Mouse (Mus musculus) adrenal gland, adult 2 months (tissue): Measurements from ENCODE around the gene Ren1. TPM values are rescaled to one million over a fixed set of nuclear protein-coding genes. Genes with fewer than 3 reads are reported as not detected.

Source experiments
- DNase-seq: peaks from one replicate; pipeline ENCODE4 v3.0.0; 2021
- polyA plus RNA-seq: library from polyadenylated mRNA; depleted of rRNA; stranded (reverse); fragments of >200 nt; gene quantifications from 2 replicates; pipeline ENCODE4 v1.2.3, GENCODE M21; 2012
- total RNA-seq, 2 experiments: library from RNA; stranded (reverse); gene quantifications; 2 replicates each; pipeline ENCODE4 v1.2.3; 2021

The Ren1 gene
- total and polyA plus RNA-seq, 3 experiments = 4.4 to 9.2 (median 5.5) TPM

DNA sequence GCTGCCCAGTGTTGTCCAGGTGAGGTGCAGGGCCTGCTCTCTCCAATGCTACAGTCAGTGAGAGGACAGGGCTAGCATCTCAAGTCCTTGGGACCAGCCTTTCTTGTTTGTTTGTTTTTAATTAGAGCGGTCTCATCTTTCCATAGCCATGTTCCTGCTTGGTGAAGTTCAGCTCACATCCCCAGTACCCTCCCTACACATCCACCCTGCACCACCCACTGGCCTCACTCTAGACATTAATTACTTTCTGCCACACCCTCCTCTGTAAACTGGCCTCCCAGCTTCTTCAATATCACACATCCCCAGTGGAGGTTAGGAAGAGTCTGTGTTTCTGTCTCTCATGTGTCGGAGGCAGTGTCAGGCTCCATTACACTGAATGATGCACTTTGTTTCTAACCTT, 6.0 kb upstream of the Ren1 start:
- DNase-seq = no peak

DNA sequence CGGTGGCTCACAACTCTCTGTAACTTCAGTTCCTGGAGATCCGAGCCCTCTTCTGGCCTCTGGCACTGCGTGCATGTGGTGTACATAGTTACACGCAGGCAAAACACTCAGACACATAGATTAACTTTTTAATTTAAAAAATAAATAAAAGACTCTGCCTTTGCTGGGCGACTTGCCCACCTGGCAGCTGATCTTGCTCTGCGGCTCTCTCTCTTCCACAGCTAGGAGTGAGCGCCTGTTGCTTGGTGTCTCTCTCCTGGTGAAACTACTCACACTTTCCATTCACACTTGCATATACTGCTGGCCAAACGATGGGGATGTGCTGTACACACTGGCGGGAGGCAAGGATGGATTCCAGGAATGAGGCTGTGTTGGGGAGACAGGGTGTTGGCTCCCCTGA, 3.8 kb upstream of the Ren1 start:
- no peak for DNase-seq

GRCm38 (mm10) chr1:133347226-133347625, 3.1 kb upstream of the Ren1 start:
- DNase-seq = no peak

GRCm38 (mm10) chr1:133347693-133348520, 2.4 kb upstream of the Ren1 start:
- DNase-seq = peak; percentile 73

DNA sequence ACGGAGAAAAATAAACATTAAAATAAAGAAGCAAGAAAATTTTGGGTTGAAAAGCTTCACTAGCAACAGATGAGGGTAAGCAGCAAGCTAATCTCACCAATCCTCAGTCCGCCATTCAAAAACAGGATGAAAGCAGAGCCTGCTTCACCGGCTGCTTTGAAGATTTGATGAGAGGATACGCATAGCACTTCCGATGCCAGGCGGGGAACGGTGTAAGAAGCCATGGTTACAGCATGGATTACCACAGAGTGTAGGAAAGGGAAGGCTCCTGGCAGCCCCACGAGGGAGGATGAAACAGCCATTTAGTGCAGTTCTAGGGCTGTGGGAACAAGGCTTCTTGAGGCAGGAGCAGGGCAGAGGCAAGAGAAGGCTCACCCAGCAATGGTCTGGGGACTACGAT, 1.5 kb downstream of the Ren1 start:
- DNase-seq = no peak

DNA sequence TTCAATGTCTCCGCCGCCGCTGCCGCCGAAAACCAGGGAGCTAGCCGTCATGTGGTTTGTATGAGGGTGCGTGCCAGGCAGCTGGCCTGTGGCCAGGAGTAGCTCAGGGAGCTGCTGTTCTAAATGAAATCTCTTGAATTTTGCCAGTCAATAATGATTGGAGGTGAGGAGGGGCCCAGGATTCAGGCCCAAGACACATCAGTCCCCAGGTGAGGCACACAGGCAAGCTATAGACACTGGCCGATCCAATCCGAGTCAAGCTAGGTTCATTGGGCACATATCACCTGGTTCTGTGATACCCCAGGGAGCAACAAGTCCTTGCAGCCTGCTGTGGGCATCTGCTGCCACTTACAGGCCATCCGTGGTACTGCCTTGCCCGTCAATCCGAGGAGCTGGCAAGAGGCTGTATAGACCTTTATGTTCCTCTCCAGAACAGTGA, 3.1 kb downstream of the Ren1 start:
- DNase-seq = peak; percentile 90

DNA sequence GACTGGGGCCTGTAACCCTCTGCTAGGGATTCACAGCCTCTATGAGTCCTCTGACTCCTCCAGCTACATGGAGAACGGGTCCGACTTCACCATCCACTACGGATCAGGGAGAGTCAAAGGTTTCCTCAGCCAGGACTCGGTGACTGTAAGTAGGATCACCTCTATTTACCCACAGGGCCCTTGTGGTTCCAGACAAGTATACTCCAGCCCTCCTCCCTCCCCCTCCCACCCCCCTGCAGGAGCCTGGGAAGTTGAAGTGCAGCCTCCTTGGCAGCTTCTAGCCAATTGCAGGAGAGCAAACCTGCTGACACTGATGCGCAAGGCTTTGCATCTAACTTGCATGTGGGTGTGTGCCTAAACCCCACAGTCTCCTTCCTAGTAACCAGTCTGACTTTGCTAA, 5.2 kb downstream of the Ren1 start:
- no peak for DNase-seq

GRCm38 (mm10) chr1:133355912-133356311, 5.6 kb downstream of the Ren1 start:
- no peak for DNase-seq

GRCm38 (mm10) chr1:133356330-133356729, 6.0 kb downstream of the Ren1 start:
- DNase-seq = no peak

- no peak for DNase-seq
These were observed 10.7 kb downstream of the Ren1 start for GRCm38 (mm10) chr1:133361006-133361405.

DNA sequence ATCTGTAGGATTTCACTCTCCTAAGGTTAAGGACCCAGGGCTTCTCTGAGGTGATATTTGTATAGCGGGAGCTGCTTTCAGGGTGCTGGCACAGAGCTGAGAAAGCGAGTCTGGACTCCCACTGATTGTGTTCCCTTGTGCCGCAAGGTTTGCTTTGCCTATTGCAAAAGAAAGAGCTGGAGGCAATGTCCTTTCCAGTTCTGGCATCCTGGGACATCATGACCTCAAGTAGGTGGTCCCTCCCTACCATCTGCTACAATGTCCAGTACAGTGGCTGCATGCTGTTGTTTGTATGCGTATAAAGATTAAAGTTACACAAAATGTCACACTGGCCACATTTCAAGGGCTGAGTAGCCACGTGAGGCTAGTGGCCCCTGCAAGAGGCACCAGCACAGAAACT, 11.8 kb downstream of the Ren1 start:
- no peak for DNase-seq

GRCm38 (mm10) chr1:133363276-133364021, 13.1 kb downstream of the Ren1 start, which contains the start of gene Etnk2:
Gene Etnk2 (plus strand): TSS chr1:133363572.
- DNase-seq = peak; percentile 94

DNA sequence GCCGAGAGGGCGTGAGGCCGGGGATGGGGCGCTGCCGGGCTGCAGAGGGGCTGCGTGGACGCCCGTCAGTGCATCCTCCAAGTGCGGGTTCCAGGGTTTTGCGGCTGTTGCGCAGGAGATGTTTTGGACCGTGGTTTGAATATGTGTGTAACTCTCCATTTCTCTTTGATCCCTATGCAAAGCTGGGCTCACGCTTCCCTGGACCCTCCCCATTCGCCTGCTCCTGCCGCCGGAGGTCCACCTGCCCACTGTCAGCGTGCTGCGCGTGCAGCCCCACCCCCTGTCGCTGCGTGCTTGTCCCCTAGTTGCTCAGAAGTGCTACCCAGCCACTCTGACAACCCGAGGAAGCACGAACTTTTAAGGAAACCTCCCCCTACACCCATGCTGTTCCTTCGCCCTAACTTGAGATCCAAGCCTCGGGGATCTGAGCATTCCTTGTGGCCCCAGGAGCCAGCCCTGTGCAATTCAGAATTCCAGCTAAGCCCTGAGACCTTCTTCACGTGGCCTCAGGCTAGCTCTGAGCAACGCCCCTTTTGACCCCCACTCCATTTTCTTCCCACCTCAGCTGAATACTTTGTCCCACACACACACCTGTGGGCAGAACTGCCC, 13.8 kb downstream of the Ren1 start:
- DNase-seq = no peak

- DNase-seq = peak; percentile 45
These were observed 14.6 kb downstream of the Ren1 start for GRCm38 (mm10) chr1:133364890-133365289.

DNA sequence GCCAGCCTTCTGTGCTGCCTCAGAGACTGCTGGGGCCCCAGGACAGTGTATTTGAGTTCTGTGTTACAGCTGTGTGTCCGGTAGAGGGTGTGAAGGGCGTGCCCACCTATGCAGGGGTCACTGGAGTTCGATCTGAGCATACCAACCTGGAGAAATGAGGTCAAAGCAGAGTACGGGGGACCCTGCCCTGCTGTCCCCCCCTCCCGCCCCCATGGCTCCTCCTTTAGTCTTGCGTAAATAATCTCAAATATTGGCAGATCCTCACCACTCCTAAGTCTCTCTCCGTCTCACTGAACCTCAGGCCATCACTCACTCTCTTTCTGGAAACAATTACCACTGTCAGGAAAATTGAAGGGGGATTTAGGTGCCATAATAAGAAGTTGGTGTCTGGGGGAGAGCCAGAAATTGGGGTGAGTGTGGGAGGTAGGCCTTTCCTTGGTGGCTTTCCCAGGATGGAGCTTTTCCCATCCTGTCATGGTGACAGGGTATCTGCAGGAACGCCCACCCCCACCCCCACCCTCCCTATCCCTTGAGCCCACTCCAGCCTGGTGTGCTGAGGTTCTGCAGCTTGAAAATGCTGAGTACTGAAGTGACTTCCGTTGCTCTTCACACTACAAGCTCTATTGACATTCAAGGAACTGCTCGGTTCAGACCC, 16.8 kb downstream of the Ren1 start:
- no peak for DNase-seq

GRCm38 (mm10) chr1:133367606-133368488, 17.5 kb downstream of the Ren1 start:
- peak; percentile 69 for DNase-seq

DNA sequence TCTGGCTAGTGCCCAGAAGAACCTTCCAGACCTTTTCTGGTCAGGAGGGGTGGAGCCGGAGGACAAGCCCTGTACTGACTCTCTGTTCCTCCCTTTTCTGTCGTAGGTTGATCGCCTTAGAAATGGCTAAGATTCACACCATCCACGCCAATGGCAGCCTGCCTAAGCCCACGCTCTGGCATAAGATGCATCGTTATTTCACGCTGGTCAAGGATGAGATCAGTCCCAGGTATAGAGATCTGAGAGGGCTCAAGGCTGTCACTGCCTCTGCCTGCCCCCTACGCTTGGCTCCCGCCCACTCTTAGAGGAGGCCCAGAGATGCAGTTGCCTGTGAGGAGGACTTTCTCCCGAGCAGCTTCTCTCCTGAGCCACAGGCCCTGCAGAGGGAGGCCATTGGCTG, 18.3 kb downstream of the Ren1 start:
- DNase-seq = peak; percentile 53

DNA sequence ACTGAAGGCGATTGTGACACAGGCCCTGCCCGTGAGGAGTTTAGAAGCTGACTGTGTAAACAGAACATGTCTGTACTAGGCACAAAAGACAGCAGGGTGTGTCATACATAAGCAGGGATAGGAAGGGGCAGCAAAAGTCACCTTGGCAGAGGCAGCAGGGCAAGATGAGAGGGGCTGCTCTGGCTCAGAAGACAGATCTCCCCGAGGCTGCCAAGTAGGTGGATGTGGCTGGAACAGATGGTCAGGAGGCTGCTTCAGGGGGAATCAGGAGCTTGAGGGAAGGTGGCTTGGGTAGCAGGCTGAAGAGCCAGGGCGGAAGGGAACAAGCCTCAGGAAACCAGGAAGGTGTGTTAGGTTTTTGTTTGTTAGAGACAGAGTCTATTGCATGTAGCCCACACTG, 20.0 kb downstream of the Ren1 start:
- no peak for DNase-seq

GRCm38 (mm10) chr1:133371431-133371830, 21.1 kb downstream of the Ren1 start:
- peak; percentile 36 for DNase-seq

DNA sequence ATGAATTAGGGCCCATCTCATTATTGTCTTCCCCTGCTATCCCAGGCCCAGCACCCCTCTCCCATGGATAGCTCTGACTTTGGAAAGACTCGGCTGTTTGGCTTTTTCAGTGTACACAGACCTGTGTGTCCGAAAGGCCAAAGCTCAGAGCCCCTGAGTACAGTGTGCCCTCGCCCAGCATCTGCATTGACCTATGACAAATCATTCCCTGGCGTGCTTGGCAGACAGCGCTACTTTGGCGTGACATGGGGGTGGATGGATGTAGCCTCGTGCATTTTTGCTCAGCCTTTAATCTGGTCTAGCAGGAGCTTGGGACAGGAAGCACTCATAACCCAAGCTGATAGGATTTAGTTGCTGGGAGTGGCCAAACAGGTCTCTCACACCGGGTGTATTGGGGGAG, 21.8 kb downstream of the Ren1 start:
- DNase-seq = peak; percentile 79

DNA sequence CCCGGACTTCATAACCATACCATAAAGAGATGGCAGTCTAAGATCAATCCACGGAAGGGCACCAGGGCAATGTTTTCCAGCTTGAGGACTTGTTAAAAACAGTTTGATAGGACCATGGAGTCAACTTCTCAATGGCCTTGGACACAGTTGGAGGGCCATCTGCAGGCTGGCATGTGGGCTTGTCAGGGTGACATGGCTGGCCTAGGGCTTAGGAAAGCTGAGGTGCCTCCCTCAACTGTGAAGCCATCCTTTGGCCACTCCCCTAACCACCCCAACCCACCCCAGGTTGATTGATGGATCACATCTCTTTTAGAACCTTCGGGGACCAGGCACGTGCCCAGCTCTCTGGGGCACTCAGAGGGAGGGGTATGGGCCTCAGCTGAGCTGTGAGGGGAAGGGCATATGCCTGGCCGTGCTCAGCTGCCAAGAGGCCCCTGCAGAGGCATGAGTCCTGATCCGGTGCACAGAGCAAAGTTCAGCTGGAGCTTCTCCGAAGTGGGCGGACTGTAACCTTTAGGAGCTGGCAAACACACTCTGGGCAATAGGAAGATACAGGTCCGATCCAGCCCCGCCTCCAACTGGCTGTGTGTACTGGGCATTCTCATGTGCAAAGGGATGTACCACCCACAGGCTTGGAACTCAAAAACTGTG, 25.5 kb downstream of the Ren1 start:
- no peak for DNase-seq
